Mouse (Mus musculus) limb, embryonic 10.5 days (tissue): ENCODE results near the gene Rrad. TPM values are rescaled to one million over a fixed set of nuclear protein-coding genes. Genes with fewer than 3 reads are reported as not detected.
"Not testable (repeated sequence)": the region's sequence is repeated elsewhere in the genome, so short reads cannot be mapped to it uniquely, and the experiment has no call there.

Source experiments
- DNase-seq: peaks from one replicate; pipeline ENCODE4 v3.0.0-alpha.2; 2017; ENCODE audit warnings: low spot score
- H3K27ac ChIP-seq: fragments of 300-500 bp; sonication (generic); 2 replicates; pipeline ENCODE4 v1.5.1; 2016; ENCODE audit warnings: mild to moderate bottlenecking
- H3K27me3 ChIP-seq: fragments of 300-500 bp; sonication (generic); 2 replicates; pipeline ENCODE4 v1.6.1; 2016; ENCODE audit warnings: low read depth, mild to moderate bottlenecking; ENCODE audit not compliant: poor library complexity, severe bottlenecking
- H3K36me3 ChIP-seq: fragments of 300-500 bp; sonication (generic); 2 replicates; pipeline ENCODE4 v1.6.1; 2016; ENCODE audit warnings: mild to moderate bottlenecking, moderate library complexity
- H3K4me1 ChIP-seq: fragments of 300-500 bp; sonication (generic); 2 replicates; pipeline ENCODE4 v1.6.1; 2016
- H3K4me3 ChIP-seq: fragments of 300-500 bp; sonication (generic); 2 replicates; pipeline ENCODE4 v1.5.1; 2016; ENCODE audit warnings: mild to moderate bottlenecking, moderate library complexity
- H3K9me3 ChIP-seq: fragments of 300-500 bp; sonication (generic); replicated peaks from 2 replicates; pipeline ENCODE4 v1.6.1; 2016; ENCODE audit warnings: mild to moderate bottlenecking
- WGBS: fragments of 180-500 bp; shearing (Covaris S2); methylation state at CpG from one replicate; pipeline ENCODE4 v1.1.7; 2016; 5-methylcytosine and 5-hydroxymethylcytosine counted together
- polyA plus RNA-seq: library from polyadenylated mRNA; unstranded; fragments of >200 nt; fragmentation: Nextera tagmentation; extraction: Ambion mirVana; gene quantifications from 2 replicates; pipeline ENCODE4 v1.2.1, GENCODE M21; 2016

Gene Rrad
- 2.0 and 3.2 TPM in 2 replicates for polyA plus RNA-seq

DNA sequence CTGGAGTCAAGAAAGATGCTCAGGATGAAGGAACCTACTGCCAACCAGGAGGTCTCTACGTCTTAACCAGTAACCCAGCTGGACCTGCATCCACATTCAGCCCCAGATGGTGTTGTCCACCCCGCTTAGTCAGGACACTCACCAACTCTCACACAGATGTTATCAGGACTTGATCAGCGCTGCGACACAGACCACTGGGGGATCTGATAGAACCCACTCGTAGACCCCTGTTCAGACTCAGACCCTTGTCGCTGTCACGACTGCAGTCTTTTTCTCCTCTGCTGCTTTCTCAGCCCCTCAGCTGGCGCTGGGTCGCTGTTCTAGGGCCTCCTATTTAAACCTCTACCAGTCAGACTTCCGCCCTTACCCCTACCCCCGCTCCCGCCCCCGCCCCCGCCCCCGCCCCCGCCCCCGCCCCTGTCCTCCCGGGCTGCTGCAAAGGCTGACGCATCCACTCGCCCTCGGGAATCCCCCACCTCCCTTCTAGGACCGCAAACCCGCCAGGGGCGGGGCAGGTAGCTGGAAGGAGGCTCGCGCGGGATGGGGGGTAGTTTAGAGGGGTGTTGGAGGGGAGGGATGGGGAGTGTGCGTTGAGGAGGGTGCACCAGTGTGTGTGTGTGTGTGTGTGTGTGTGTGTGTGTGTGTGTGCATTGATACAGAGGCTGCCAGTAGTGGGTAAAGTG is at the start of gene Rrad:
Gene Rrad, minus strand, starts transcription at position 347 of the 683 bp plus-strand sequence.
- Histone ChIP-seq H3K36me3 (peaks cover 14% of the 10 kb centered on the region), H3K4me3 (peak within 1 kb of the TSS; percentile 53), H3K27me3 (peaks cover 40% of the 10 kb centered on the region), H3K27ac (peak within 1 kb of the TSS; percentile 73), H3K9me3 (no peaks in the 10 kb centered on the region), H3K4me1 (peaks cover 34% of the 10 kb centered on the region)
- DNase-seq, result peak; percentile 63
- 1% methylated on average over 28 of the region's 28 CpGs for WGBS

DNA sequence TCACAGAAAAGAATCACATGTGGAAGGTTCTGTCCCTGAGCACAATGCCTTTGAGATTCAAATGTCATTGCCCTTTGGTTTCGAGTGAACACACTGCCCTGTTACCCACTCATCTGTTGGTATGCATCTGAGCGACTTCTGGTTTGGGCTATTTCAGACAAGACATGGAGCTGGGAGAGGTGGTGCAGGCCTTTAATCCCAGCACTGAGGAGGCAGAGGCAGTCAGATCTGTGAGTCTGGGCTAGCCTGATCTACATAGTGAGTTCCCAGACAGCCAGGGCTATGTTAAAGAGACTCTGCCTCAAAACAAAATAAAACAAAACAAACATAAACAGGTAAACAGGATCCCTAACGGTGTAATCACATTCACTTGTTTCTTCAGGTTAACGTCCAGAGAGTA is 24.5 kb upstream of the Rrad start:
- Histone ChIP-seq H3K27ac (no peak overlapping the region), H3K4me1 (no peaks in the 10 kb centered on the region), H3K4me3 (no peak overlapping the region), H3K27me3 (no peaks in the 10 kb centered on the region), H3K36me3 (no peaks in the 10 kb centered on the region), H3K9me3 (no peaks in the 10 kb centered on the region)
- DNase-seq, result no peak
- WGBS, result 82% methylated on average over 4 of the region's 4 CpGs

DNA sequence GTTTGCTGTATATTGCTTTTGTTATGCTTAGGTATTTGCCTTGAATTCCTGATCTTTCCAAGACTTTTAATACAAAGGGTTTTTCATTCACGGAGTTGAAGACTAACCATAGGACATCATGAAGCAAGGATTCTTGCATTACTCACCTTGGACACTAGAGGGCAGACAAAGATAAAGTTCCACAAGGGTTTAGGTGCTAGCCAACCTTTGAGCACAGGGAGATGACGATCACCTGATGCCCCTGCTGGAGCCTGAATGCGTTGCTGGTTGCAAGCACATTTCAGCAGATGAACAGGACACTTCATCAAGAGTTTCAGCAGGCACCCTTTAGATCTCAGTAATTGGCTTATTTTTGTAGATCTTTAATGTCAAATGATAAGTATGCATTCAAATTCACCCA is 23.9 kb upstream of the Rrad start:
- no peaks in the 10 kb centered on the region for H3K4me1 ChIP-seq
- no peak overlapping the region for H3K4me3 ChIP-seq
- H3K9me3 ChIP-seq, result no peaks in the 10 kb centered on the region
- WGBS, result 9% methylated on average over 3 of the region's 3 CpGs
- peak; percentile 58 for DNase-seq
- H3K36me3 ChIP-seq, result no peaks in the 10 kb centered on the region
- H3K27me3 ChIP-seq, result no peaks in the 10 kb centered on the region
- no peak overlapping the region for H3K27ac ChIP-seq

DNA sequence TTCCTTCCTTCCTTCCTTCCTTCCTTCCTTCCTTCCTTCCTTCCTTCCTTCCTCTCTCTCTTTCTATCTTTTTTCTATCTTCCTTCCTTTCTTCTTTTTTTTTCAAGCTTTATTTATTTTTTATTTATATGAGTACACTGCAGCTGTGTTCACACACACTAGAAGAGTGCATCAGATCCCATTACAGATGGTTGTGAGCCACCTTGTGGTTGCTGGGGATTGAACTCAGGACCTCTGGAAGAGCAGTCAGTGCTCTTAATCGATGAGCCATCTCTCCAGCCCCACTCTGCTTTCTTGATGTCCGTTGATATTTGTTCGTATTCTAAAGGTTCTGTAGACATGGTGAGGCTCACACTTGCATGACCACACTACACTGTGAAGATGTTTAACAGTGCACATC is 13.1 kb upstream of the Rrad start:
- not testable (repeated sequence) for H3K36me3 ChIP-seq, DNase-seq, H3K27me3 ChIP-seq, H3K4me3 ChIP-seq, H3K27ac ChIP-seq, H3K9me3 ChIP-seq
- WGBS, result 68% methylated on average over 3 of the region's 3 CpGs
- H3K4me1 ChIP-seq, result peaks cover 17% of the 10 kb centered on the region

DNA sequence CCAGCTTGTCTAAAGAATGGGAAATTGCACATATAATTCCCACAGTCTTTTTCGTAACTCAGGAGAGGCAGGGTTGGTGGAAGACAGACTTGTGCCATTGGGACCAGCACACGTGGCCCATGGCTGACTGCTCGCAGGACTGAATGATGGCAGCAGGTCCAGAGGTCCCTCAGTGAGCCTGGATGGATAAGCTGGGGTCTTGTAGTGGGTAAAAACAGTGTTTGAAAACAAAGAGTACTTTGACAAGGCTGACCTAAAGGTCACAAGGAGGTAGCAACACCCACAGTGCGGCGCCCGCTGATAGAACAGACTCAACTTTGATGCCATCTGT is 11.2 kb upstream of the Rrad start:
- H3K27me3 ChIP-seq, result no peaks in the 10 kb centered on the region
- no peaks in the 10 kb centered on the region for H3K9me3 ChIP-seq
- H3K27ac ChIP-seq, result peak overlapping the region; percentile 85
- DNase-seq, result no peak
- H3K36me3 ChIP-seq, result peaks cover 27% of the 10 kb centered on the region
- WGBS, result 79% methylated on average over 6 of the region's 6 CpGs
- peak overlapping the region; percentile 88 for H3K4me3 ChIP-seq
- peaks cover 17% of the 10 kb centered on the region for H3K4me1 ChIP-seq

DNA sequence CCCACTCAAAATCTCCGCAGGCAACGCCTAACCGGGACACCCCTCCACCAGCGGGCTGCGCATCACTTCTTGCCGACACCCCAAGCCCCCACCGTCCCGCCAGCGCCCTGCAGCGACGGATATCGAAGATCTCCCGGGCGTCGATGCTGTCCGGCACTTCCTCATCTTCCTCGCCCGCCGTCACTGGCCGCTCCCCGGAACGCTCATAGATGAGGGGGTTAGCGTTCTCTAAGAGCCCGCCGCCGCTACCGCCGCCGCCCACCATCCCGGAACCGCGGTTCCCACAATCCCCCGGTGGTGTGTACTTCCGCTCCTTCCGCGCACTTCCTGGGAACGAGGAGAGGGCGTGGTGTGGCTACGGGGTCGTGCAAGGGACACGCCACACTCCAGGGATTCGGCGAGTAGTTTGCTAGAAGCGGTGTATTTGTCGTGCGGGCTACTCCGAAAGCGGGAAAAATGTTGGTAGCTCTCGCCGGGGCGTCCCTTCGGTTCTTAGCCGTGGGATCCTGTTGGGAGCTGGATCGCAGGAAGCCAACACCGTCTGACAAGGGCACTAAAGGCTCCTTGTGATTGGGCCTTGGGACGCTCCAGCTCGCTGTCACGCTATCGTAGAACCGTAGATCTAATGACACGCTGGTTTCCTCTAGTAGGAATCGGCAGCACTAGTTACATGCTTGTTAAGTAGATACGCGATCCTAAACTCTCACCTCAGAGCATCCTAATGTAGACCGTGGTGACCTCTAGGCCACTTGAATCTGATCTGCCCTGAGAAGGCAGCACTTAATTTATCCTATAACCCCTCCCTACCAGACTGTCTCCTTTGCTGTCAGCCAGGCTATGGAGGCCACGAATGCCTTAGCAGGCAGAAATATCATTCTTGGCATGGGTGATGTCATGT is 10.5 kb upstream of the Rrad start, which contains the start of gene Ciao2b:
Gene Ciao2b, minus strand, starts transcription at position 540 of the 898 bp plus-strand sequence.
- DNase-seq, result peak; percentile 89
- under 1% methylated on average over 66 of the region's 66 CpGs for WGBS
- peaks cover 28% of the 10 kb centered on the region for H3K36me3 ChIP-seq
- no peaks in the 10 kb centered on the region for H3K9me3 ChIP-seq
- peak within 1 kb of the TSS; percentile 85 for H3K27ac ChIP-seq
- peak within 1 kb of the TSS; percentile 88 for H3K4me3 ChIP-seq
- no peaks in the 10 kb centered on the region for H3K27me3 ChIP-seq
- peaks cover 17% of the 10 kb centered on the region for H3K4me1 ChIP-seq

DNA sequence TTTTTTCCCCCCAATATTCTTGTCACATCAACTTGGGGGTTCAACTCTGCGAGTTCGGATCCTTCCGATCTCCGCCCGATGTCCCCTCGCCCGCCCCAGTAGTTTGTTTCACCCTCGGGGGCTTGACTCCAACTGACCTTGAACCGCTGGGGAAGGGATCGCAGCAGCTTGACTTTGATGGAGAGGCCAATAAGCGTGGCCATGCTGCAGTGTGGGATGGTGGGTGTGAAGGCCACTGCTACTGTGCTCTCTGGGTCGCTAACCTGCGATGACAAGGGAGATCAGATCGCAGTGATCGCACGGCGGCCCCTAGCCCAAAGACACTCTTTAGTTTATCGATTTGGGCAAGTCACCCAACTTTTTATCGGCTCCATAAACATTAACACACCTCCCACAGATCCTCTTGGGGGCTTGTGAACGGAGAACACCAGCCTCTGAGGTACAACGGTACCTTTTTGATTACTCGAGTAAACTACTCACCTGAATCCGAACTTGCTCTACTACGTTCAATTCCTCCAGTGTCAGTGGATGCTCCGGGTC is 9.8 kb upstream of the Rrad start:
- H3K36me3 ChIP-seq, result peaks cover 30% of the 10 kb centered on the region
- peak overlapping the region; percentile 85 for H3K27ac ChIP-seq
- no peak for DNase-seq
- no peaks in the 10 kb centered on the region for H3K9me3 ChIP-seq
- peaks cover 17% of the 10 kb centered on the region for H3K4me1 ChIP-seq
- WGBS, result 11% methylated on average over 25 of the region's 25 CpGs
- H3K4me3 ChIP-seq, result peak overlapping the region; percentile 88
- H3K27me3 ChIP-seq, result no peaks in the 10 kb centered on the region

DNA sequence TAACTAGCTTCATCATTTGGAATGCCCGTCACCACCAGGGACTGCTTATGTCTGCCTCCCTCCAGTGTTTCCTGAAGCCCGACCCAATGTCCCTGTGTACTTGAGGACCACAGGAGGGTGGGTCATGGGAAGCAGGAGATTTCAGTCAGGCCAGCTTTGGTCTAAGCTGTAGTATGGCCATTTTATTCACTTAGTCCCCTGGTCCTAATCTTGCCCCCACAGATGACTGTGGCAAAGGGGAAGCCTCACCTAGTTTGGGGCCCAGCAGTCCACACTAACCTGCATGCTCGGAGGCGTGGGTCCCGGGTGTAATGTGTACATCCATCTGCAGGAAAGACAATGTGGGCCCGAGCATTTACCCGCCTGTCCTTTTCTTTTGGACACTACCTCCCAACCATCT is 9.1 kb upstream of the Rrad start:
- DNase-seq, result no peak
- H3K9me3 ChIP-seq, result no peaks in the 10 kb centered on the region
- peaks cover 17% of the 10 kb centered on the region for H3K4me1 ChIP-seq
- H3K27ac ChIP-seq, result no peak overlapping the region
- no peaks in the 10 kb centered on the region for H3K27me3 ChIP-seq
- 89% methylated on average over 7 of the region's 7 CpGs for WGBS
- H3K36me3 ChIP-seq, result peaks cover 37% of the 10 kb centered on the region
- peak overlapping the region; percentile 88 for H3K4me3 ChIP-seq

DNA sequence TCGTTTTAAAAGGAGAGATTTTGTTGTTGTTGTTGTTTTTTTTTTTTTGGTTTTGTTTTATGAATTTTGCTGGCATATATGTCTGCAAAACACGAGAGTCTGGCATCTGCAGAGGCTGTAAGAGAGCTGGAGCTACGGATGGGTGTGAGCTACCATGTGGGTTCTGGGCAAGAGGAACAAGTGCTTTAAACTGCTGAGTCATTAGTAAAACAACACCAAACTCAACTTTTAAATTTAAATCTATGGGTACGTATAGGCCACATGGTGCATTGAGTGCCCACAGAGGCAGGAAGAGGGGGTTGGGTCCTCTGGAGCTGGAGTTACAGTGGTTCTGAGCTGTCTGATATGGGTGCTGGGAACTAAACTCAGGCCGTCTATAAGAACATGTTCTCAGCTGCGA is 6.9 kb upstream of the Rrad start:
- Histone ChIP-seq H3K27me3 (no peaks in the 10 kb centered on the region), H3K27ac (no peak overlapping the region), H3K9me3 (no peaks in the 10 kb centered on the region), H3K4me3 (no peak overlapping the region), H3K4me1 (peaks cover 22% of the 10 kb centered on the region), H3K36me3 (peaks cover 42% of the 10 kb centered on the region)
- WGBS, result 92% methylated on average over 6 of the region's 6 CpGs
- no peak for DNase-seq

DNA sequence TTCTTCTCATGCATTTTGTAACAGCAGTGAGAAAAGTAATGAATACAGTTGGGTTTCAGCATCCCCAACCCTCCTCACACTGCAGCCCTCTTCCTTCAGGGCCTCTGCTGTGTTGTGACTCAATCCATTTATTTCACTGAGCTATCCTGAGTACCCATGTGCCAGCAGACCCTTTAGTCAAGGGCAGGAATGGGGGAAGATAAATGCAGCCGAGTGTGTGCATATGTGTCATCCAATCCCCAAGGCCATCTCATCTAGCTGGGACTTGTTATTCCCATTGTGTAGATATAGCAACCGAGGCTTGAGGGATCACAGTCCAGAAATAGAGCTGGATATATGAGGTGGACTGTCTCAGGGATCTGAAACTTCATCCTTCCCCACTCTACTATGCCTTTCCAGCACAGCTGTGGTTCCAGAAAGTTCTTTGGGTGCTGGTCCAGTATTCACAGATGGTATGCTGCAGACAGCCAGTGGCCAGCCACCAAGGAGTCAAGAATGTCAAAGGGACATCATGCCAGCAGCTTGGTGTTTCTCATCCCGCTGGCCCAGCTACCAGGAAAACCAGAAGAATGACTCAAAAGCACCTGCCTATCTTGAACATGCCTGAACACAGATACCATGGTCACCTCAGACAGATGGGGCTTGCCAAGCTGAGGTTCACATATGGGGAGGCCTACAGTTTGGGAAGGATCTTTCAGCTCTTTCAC is 4.0 kb upstream of the Rrad start:
- peaks cover 41% of the 10 kb centered on the region for H3K36me3 ChIP-seq

DNA sequence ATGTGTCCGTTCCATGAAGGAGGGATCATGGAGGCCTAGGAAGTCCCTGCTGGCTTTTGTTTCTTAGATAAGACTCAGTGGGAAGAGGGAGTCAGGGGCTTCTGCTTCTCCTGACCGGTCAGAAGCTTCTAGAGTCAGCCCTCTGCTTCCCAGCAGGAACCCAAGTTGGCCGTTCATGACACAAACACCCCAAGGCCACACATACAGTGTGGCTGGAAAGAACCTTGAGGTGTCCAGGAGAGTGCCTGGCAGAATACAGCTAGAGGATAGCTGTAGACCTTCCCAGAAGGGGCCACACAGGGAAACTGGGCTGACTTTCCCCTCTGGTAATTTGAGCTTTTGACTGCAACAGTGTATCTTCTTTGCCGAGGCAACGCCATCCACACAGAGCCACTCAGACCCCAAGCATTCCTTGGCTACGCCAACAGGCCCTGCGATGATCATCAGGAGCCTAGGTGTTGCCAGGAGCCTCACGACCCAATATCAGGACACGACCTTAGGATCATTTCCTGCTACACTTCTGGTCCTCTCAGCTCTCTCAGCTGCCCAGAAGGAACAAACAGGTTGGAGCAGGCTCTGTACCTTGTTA is 2.1 kb upstream of the Rrad start:
- no peaks in the 10 kb centered on the region for H3K9me3 ChIP-seq
- WGBS, result 48% methylated on average over 9 of the region's 9 CpGs
- peaks cover 34% of the 10 kb centered on the region for H3K4me1 ChIP-seq
- peaks cover 25% of the 10 kb centered on the region for H3K36me3 ChIP-seq
- no peak overlapping the region for H3K4me3 ChIP-seq
- H3K27me3 ChIP-seq, result peaks cover 38% of the 10 kb centered on the region
- H3K27ac ChIP-seq, result no peak overlapping the region; the same call in 1 of the 2 replicates
- no peak for DNase-seq

More for the DNA sequence above, 4.0 kb upstream of the Rrad start:
- Histone ChIP-seq H3K9me3 (no peaks in the 10 kb centered on the region), H3K27ac (no peak overlapping the region), H3K4me1 (peaks cover 35% of the 10 kb centered on the region), H3K27me3 (peaks cover 19% of the 10 kb centered on the region), H3K4me3 (no peak overlapping the region)
- DNase-seq, result no peak
- WGBS, result 91% methylated on average over 3 of the region's 3 CpGs

DNA sequence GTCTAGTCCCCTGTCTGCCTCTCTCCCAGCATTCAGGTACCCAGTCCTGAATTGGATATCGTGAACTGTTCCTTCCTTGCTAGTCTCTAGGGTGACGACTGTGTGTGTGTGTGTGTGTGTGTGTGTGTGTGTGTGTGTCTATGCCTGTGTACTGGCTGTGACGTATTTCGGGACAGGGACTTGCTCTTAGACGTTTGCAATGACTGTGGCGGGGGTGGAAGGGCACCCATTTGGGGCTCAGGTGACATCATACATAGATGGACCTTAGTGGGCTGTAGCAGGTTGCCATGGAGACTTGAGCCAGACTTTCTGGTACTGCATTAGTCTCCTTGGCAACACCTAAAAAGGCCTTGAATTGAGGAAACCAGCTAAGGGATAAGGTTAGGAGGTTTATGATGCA is 1.4 kb upstream of the Rrad start:
- Histone ChIP-seq H3K4me3 (no peak overlapping the region), H3K27ac (peak overlapping the region; percentile 73; the same call in 1 of the 2 replicates), H3K9me3 (no peaks in the 10 kb centered on the region), H3K27me3 (peaks cover 40% of the 10 kb centered on the region), H3K4me1 (peaks cover 34% of the 10 kb centered on the region), H3K36me3 (peaks cover 17% of the 10 kb centered on the region)
- 71% methylated on average over 6 of the region's 6 CpGs for WGBS
- no peak for DNase-seq
